Mouse (Mus musculus): ENCODE measurements around the gene Gm13212. TPM values are rescaled to one million over a fixed set of nuclear protein-coding genes. Genes with fewer than 3 reads are reported as not detected.
"Not testable (repeated sequence)": the region's sequence is repeated elsewhere in the genome, so short reads cannot be mapped to it uniquely, and the experiment has no call there.

Gene Gm13212
- total and polyA plus RNA-seq, 2 experiments from 2014 or later = 1.9 to 5.3 TPM

GRCm38 (mm10) chr4:145640416-145641185 lies 55.6 kb downstream of the Gm13212 start:
- H3K36me3 ChIP-seq (replicated peaks; ENCODE audit: control insufficient read depth, insufficient read depth, low read length); H3K9ac ChIP-seq (replicated peaks; ENCODE audit: low read depth, low read length); H3K27me3 ChIP-seq (ENCODE audit: control insufficient read depth, insufficient read depth, low read length); ATAC-seq (ENCODE audit: insufficient read depth, low read depth); H3K9me3 ChIP-seq (replicated peaks; ENCODE audit: control insufficient read depth, low read length); H3K4me2 ChIP-seq (ENCODE audit: low read depth, low read length); H3K27ac ChIP-seq (ENCODE audit: low read depth); H3K4me3 ChIP-seq (ENCODE audit: low read depth, low read length); DNase-seq (ENCODE audit: low spot score); H3K4me1 ChIP-seq (ENCODE audit: control insufficient read depth, insufficient read depth): not testable (repeated sequence)
- WGBS = 22% methylated on average over 79 of the region's 83 CpGs

- H3K4me2 ChIP-seq (ENCODE audit: low read depth, low read length); H3K27ac ChIP-seq (ENCODE audit: low read depth); H3K36me3 ChIP-seq (replicated peaks; ENCODE audit: control insufficient read depth, insufficient read depth, low read length); H3K27me3 ChIP-seq (ENCODE audit: control insufficient read depth, insufficient read depth, low read length); H3K4me1 ChIP-seq (ENCODE audit: control insufficient read depth, insufficient read depth); DNase-seq (ENCODE audit: low spot score); H3K4me3 ChIP-seq (ENCODE audit: low read depth, low read length); H3K9ac ChIP-seq (replicated peaks; ENCODE audit: low read depth, low read length); H3K9me3 ChIP-seq (replicated peaks; ENCODE audit: control insufficient read depth, low read length); ATAC-seq (ENCODE audit: insufficient read depth, low read depth): not testable (repeated sequence)
- WGBS = 60% methylated on average over 3 of the region's 3 CpGs
Measured at GRCm38 (mm10) chr4:145670385-145670784, 85.4 kb downstream of the Gm13212 start, which contains the start of gene Zfp980. Gene Zfp980 (plus strand): TSS chr4:145670685.

- WGBS = 49% methylated on average over 2 of the region's 2 CpGs
- H3K36me3 ChIP-seq (replicated peaks; ENCODE audit: control insufficient read depth, insufficient read depth, low read length); H3K4me1 ChIP-seq (ENCODE audit: control insufficient read depth, insufficient read depth); H3K4me2 ChIP-seq (ENCODE audit: low read depth, low read length); H3K9ac ChIP-seq (replicated peaks; ENCODE audit: low read depth, low read length); H3K27me3 ChIP-seq (ENCODE audit: control insufficient read depth, insufficient read depth, low read length); DNase-seq (ENCODE audit: low spot score); H3K27ac ChIP-seq (ENCODE audit: low read depth); H3K4me3 ChIP-seq (ENCODE audit: low read depth, low read length); H3K9me3 ChIP-seq (replicated peaks; ENCODE audit: control insufficient read depth, low read length); ATAC-seq (ENCODE audit: insufficient read depth, low read depth): not testable (repeated sequence)
Measured at GRCm38 (mm10) chr4:145674286-145674780, 89.4 kb downstream of the Gm13212 start.

Other genes with a start within 250 kb of the Gm13212 start
- not detected in 2 replicates for gene Zfp990, start 74.4 kb upstream of the Gm13212 start, total RNA-seq (2014; rRNA removed; ENCODE audit: low replicate concordance)
- not detected in 2 replicates for gene Zfp990, start 74.4 kb upstream of the Gm13212 start, polyA plus RNA-seq (2015; fragmentation: Nextera tagmentation; extraction: Ambion mirVana)
- gene Zfp980, start 85.5 kb downstream of the Gm13212 start, total RNA-seq (2014; rRNA removed; ENCODE audit: low replicate concordance) = not detected in 2 replicates
- gene Zfp980, start 85.5 kb downstream of the Gm13212 start, polyA plus RNA-seq (2015; fragmentation: Nextera tagmentation; extraction: Ambion mirVana) = 0.04 TPM in 1 of 2 replicates, not detected in the other

Data from heart, postnatal 0 days (tissue).